Mouse (Mus musculus): ENCODE measurements around the gene Homer2. TPM values are rescaled to one million over a fixed set of nuclear protein-coding genes. Genes with fewer than 3 reads are reported as not detected.

Gene Homer2
- polyA plus RNA-seq, 1 experiment from 2014 or later = 15.4 TPM

Other genes with a start within 250 kb of the Homer2 start
- 110 and 117 TPM in 2 replicates for gene Ap3b2, start 213.6 kb downstream of the Homer2 start, polyA plus RNA-seq (2015; fragmentation: Nextera tagmentation; extraction: Ambion mirVana)
- gene BC048679, start 209.2 kb downstream of the Homer2 start, polyA plus RNA-seq (2015; fragmentation: Nextera tagmentation; extraction: Ambion mirVana) = not detected in 2 replicates
- gene Fsd2, start 140.6 kb downstream of the Homer2 start, polyA plus RNA-seq (2015; fragmentation: Nextera tagmentation; extraction: Ambion mirVana) = 0.20 and 0.34 TPM in 2 replicates
- 4.3 and 5.5 TPM in 2 replicates for gene Whamm, start 136.3 kb downstream of the Homer2 start, polyA plus RNA-seq (2015; fragmentation: Nextera tagmentation; extraction: Ambion mirVana)
- 152 and 167 TPM in 2 replicates for gene Ramac, start 55.4 kb upstream of the Homer2 start, polyA plus RNA-seq (2015; fragmentation: Nextera tagmentation; extraction: Ambion mirVana)
- gene 3110040N11Rik, start 82.0 kb upstream of the Homer2 start, polyA plus RNA-seq (2015; fragmentation: Nextera tagmentation; extraction: Ambion mirVana) = 51.3 and 55.1 TPM in 2 replicates
- gene Btbd1, start 121.9 kb upstream of the Homer2 start, polyA plus RNA-seq (2015; fragmentation: Nextera tagmentation; extraction: Ambion mirVana) = 90.1 and 93.6 TPM in 2 replicates
- not detected in 2 replicates for gene Gm10160, start 148.3 kb upstream of the Homer2 start, polyA plus RNA-seq (2015; fragmentation: Nextera tagmentation; extraction: Ambion mirVana)
- 8.1 and 9.8 TPM in 2 replicates for gene Tm6sf1, start 151.5 kb upstream of the Homer2 start, polyA plus RNA-seq (2015; fragmentation: Nextera tagmentation; extraction: Ambion mirVana)
- 65.7 and 66.2 TPM in 2 replicates for gene Hdgfl3, start 226.9 kb upstream of the Homer2 start, polyA plus RNA-seq (2015; fragmentation: Nextera tagmentation; extraction: Ambion mirVana)